Mouse (Mus musculus) thymus, postnatal 10 days (tissue): ENCODE data around the gene Cnr1.

ENCODE experiments used
- DNase-seq, 2 experiments: peaks; one replicate each; pipeline ENCODE4 v3.0.0; 2021; ENCODE audit warnings: low spot score in 2 of 2

Gene Cnr1

GRCm38 (mm10) chr4:33924234-33924888, at the start of gene Cnr1:
TSS of gene Cnr1 (plus strand) at chr4:33924593.
- no peak for DNase-seq

DNA sequence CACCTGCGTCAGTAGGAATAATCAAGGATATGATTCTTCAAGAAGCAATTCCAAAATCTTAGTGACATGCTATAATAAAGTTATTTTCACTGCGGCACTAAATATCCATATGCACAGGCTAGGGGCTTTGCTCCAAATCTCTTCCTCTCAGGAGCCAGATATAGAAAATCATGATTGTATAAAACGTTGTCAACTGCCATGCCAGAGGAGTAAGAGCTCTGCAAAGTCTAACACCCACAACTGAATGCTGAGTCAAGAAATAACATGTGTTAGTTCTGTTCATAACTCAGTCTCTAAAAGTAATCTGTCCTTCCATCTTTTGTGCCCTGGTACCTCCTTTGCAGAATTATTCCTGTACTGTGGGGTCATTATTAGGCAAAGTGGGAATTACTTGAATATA, 44.4 kb upstream of the Cnr1 start:
- DNase-seq: no peak

GRCm38 (mm10) chr4:33886026-33886425, 38.4 kb upstream of the Cnr1 start:
- no peak for DNase-seq

DNA sequence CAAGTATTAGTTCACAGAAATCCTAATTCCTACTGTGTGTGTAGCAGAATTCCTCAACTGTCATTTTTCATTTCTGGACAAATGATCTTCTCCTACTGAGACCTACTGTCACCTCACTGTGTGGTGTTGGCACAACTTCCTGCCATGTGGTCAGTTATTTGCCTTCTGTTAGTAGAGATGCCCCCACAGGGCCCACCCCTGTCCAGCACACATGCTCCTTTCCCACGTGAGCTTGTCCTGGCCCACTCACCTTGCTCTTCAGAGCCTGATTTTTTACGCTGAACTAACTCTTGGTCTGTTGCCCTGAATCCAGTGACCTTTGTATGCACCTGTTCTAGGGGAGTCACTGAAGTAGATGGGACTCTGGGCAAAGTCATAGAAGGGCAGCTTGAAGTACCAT, 34.4 kb upstream of the Cnr1 start:
- DNase-seq: no peak

GRCm38 (mm10) chr4:33892178-33892869, 32.1 kb upstream of the Cnr1 start:
- no peak for DNase-seq

DNA sequence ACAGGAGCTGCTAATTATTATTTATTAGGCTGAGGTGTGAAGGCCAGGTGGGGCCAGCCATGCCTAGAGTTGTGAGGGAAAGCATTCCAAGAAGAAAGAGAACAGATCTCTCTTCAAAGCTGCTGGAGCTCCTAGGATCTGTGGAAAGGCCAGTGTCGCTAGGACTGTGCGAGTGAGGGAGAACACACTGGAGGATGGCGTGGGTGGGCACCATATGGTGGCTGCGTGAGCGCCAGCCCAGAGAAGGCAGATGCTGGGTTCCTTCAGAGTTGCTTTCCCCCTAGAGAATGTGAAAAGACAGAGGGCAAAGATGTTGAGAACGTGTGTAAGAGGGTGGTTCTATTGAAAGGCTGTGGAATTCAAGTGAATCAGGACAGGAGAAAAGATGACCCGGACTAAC, 30.6 kb upstream of the Cnr1 start:
- no peak for DNase-seq

DNA sequence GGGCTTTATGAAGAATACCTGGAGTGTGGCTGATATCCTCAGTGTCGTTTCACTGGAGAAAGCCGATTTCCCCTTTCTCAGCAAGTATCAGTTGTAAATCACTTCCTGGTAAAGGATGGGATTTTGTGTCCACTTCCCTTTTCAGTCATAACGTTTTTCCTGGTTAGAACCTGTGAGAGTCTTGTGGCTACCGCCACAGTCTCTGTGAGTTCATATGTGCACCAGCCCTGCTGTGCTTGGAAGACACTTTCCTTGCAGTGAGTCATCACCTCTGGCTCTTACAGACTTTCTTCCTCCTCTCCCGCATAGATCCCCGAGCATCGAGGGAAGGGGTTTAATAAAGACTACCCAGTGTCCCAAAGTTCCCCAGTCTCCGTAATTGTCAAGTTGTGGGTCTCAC, 29.3 kb upstream of the Cnr1 start:
- no peak for DNase-seq

GRCm38 (mm10) chr4:33895491-33895890, 28.9 kb upstream of the Cnr1 start:
- no peak for DNase-seq

GRCm38 (mm10) chr4:33901659-33902058, 22.7 kb upstream of the Cnr1 start:
- DNase-seq: no peak

GRCm38 (mm10) chr4:33903812-33904340, 20.5 kb upstream of the Cnr1 start:
- DNase-seq: no peak

DNA sequence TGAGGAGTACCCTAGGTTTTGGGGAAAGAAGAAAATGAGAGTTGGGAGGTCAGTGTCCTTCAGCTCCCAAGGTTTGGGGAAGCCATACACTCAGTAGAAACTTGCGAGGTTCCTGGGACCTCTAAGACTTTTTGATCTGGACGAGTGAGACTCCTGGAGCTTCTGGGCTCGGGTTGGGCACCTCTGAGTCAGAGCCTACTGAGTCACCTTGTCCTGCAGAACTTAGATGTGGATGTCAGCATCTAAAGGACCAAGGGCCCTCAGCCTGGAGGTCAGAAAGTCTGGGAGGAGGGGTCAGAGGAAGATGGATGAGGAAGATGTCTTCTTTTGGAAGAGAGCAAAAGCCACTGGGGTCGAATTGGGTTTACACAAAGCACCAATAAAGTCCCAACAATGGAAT, 19.6 kb upstream of the Cnr1 start:
- no peak for DNase-seq

DNA sequence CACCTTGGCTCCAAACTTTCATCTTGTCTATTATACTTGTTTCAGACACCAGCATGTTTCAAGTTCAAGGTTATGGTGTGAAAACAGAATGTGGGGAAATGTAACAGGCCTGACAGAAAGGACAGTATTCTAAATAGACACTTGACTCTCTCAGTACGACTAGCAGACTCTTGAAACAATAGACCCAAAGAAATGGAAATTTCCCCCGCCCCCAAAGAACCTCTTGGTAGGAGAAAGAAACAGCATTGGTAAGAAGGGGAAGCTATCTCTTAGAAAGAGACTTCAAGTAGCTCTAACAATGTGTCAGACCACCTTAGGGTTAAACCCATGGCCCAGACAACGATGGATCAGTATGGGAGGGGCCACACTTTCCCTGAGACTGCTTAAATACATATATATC, 15.6 kb upstream of the Cnr1 start:
- DNase-seq: no peak

- DNase-seq: no peak
These were observed 8.7 kb upstream of the Cnr1 start for GRCm38 (mm10) chr4:33915730-33916129.

- DNase-seq: no peak
These were observed 3.6 kb upstream of the Cnr1 start for GRCm38 (mm10) chr4:33920807-33921206.

DNA sequence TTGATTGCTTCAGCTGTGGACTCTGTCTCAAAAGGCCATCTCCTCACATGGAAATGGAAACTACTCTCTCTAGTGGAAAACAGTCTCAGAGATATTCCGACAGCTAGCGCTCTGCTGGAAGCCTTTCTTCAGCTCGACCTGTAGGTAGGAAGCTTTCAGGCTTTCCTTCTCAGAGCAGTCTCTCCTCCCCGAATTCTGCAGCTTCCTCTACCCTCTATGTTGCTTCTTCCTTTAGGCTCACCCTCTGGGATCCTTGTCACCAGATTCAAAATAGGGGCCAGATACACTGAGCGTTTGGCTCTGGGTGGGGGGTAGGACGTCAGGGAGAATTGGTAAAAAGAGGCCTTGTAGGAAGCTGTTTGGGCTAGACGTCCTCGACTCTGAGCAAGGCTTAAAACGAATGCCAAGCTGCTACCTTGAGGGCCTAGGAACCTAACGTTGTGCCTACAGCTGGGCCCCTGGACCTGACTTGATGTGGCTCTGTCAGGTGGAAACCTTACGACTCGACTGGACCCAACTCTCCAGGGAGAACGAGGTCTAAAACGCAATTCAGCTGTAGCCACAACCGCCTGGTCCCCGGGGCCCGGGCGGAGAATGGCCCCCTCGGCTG, 1.1 kb upstream of the Cnr1 start:
- DNase-seq: no peak

- DNase-seq: no peak
These were observed 596 bp upstream of the Cnr1 start for GRCm38 (mm10) chr4:33923761-33924233.

DNA sequence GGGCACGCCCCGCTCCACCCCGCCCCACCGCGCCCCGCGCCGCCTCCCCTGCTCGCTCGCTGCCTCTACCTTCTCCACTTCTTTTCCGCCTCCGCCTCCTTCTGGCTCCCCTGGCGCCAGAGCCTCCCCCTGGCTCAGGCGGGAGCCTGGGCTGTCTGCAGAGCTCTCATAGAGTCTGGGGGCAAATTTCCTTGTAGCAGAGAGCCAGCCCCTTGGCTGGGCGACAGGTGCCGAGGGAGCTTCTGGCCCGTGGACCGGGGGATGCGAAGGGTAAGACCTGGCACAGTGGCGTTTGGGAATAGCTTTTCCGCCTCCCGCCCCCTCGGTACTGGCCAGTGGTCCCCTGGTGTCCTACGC, 474 bp downstream of the Cnr1 start:
- no peak for DNase-seq

GRCm38 (mm10) chr4:33925489-33925888, 1.1 kb downstream of the Cnr1 start:
- no peak for DNase-seq

DNA sequence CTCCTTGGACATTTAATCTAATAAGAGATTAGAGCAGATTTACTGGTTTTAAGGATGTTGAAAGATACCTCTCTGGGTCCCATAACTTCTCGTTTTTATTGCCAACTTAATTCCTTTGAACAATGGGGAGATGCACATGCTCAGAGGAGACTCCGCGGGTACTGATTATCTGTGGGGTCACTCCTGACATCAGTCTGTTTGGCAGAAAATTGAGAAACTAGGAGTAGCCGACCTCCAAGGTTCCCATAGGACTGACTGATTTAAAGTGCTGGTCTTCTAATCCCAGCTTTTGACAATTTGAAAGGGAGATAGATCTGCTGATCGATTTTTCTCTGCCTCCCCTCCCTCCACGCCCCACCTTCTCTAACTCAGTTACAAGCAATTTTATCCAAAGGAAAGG, 1.6 kb downstream of the Cnr1 start:
- no peak for DNase-seq

DNA sequence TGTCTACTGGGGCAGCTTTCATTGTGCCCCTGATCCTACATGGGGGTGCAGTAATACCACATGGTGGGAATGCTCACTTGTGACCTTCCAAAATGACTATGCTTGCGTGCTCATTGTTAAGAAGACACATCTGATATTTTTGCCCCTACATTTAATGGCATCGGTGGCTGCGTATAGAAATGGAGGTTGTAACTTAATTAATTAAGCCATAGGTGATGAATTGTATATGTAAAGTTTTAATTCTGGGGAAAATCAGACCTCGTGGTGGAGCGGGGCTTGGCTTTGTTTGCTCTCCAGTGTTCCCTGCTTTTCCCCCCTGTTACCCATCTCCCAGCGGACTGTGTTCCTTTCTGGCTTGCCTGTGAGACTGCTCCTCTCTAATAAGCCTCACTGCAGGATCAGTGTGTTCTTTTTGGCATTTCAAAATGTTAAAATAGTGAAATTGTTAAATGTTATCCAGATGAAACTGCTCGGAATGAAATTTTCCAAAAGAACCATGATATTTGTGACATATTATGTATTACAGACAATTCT, 2.4 kb downstream of the Cnr1 start:
- DNase-seq: no peak

DNA sequence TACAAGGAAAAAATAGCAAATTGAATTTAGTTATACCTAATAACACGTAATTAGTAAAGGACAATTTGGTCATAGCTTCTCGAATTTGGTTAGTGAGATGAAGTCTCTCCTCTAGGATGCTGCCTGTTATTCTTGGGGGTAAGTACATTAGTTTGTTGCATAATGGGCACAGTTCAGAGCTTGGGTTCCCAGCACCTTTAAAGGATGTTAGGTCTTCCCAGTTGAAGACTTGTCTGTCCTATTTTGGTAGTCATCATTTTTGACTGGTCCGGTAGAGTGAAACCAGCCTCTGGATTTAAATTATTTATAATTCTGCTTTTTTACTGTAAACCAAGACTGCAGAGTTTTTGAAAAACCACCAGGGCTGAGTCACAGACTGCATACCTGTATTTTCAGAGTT, 3.3 kb downstream of the Cnr1 start:
- DNase-seq: no peak

- no peak for DNase-seq
These were observed 4.1 kb downstream of the Cnr1 start for GRCm38 (mm10) chr4:33928450-33928849.

DNA sequence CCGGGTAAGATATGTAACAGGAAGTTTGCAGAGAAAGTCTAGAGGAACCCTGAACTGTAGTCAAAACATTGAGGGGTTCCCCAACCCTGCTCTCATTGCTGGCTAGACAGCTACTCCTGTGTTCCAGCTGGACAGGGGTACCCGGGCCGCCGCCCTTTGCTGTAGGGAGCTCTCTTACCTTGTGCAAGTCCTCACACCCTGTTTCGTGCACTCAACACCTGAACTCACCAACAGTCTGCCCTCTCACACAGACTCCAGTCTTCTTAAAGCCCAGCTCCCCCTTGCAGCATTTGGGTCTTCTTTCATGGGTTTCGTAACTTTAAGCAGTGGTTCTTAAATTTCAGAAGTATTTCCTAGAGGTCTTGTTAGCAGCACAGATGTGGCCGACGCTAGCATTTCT, 7.0 kb downstream of the Cnr1 start:
- no peak for DNase-seq
